ENCODE assay signal across 13 mouse cellular contexts in the genomic region with DNA sequence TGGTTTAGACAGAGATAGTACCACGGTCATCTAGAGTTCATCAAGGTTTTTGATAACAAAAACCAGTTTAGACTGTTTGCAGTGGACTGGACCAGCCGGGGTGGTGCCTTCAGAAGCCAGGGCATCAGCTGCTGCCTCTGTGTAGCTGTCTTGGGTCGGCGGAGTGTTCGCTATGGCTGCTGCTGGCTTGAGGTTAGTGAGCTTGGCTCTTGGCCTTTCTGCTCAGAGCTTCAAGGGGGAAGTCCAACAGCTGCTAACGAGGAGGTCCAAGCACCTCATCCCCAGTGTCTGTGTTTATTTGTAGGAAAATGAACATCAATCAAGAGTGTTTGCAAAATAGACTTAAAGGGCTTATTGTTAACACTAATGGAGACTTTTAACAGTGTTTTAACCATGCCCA.
"Had no signal": no experiment of that assay in that cellular context is flagged by ENCODE, and none has a peak within 500 bp of the region (broad histone marks: within the 10 kb centered on the region; RNA-seq: fewer than 3 reads in every experiment).

No protein-coding gene starts in this region.

- H3K4me3 ChIP-seq: limb, embryonic 12.5 days; limb, embryonic 15.5 days had no signal

- H3K4me1 ChIP-seq: limb, embryonic 12.5 days; limb, embryonic 15.5 days had no signal

- DNase-seq: kidney, adult 2 months; kidney, postnatal 14 days; left cerebral cortex, postnatal 4 days; liver, postnatal 0 days; midbrain, embryonic 14.5 days; thymus, adult 18-20 months; thymus, postnatal 36 days had no signal

- H3K9me3 ChIP-seq: limb, embryonic 12.5 days; limb, embryonic 15.5 days had no signal

- H3K27ac ChIP-seq: limb, embryonic 12.5 days; limb, embryonic 15.5 days; liver, embryonic 14.5 days had no signal

- H3K4me2 ChIP-seq: limb, embryonic 12.5 days; limb, embryonic 15.5 days; liver, embryonic 11.5 days; midbrain, embryonic 11.5 days had no signal

- H3K9ac ChIP-seq: limb, embryonic 12.5 days; limb, embryonic 15.5 days; liver, embryonic 14.5 days; liver, postnatal 0 days had no signal

- H3K36me3 ChIP-seq: limb, embryonic 12.5 days; limb, embryonic 15.5 days had no signal

- ATAC-seq: intestine, postnatal 0 days; liver, postnatal 0 days had no signal

- H3K27me3 ChIP-seq: limb, embryonic 12.5 days; limb, embryonic 15.5 days had no signal
